Mouse (Mus musculus) neural tube, embryonic 15.5 days (tissue): ENCODE measurements around the gene Tbc1d1. TPM values are rescaled to one million over a fixed set of nuclear protein-coding genes. Genes with fewer than 3 reads are reported as not detected.
A peak's percentile ranks its signal among the peaks of the same experiment; 100 is the strongest.

ENCODE experiments used
- ATAC-seq: fragments of 200-750 bp; cut with Nextera tagmentation; 2 replicates; pipeline ENCODE4 v1.8.0; 2017; ENCODE audit warnings: mild to moderate bottlenecking, moderate TSS enrichment, moderate library complexity; ENCODE audit not compliant: low FRiP score
- H3K27ac ChIP-seq: fragments of 300-500 bp; sonication (generic); replicated peaks from 2 replicates; pipeline ENCODE4 v1.5.1; 2015; ENCODE audit warnings: mild to moderate bottlenecking, inconsistent platforms
- H3K27me3 ChIP-seq: fragments of 300-500 bp; sonication (generic); replicated peaks from 2 replicates; pipeline ENCODE4 v1.6.1; 2015; ENCODE audit warnings: inconsistent platforms
- H3K36me3 ChIP-seq: fragments of 300-500 bp; sonication (generic); 2 replicates; pipeline ENCODE4 v1.6.1; 2015; ENCODE audit warnings: inconsistent platforms
- H3K4me1 ChIP-seq: fragments of 300-500 bp; sonication (generic); 2 replicates; pipeline ENCODE4 v1.6.1; 2015; ENCODE audit warnings: inconsistent platforms
- H3K4me2 ChIP-seq: fragments of 300-500 bp; sonication (generic); 2 replicates; pipeline ENCODE4 v1.6.1; 2015; ENCODE audit warnings: inconsistent platforms, mild to moderate bottlenecking, moderate library complexity
- H3K4me3 ChIP-seq: fragments of 300-500 bp; sonication (generic); replicated peaks from 2 replicates; pipeline ENCODE4 v1.5.1; 2015; ENCODE audit warnings: mild to moderate bottlenecking, inconsistent platforms
- H3K9ac ChIP-seq: fragments of 300-500 bp; sonication (generic); replicated peaks from 2 replicates; pipeline ENCODE4 v1.6.1; 2015; ENCODE audit warnings: mild to moderate bottlenecking, inconsistent platforms
- H3K9me3 ChIP-seq: fragments of 300-500 bp; sonication (generic); replicated peaks from 2 replicates; pipeline ENCODE4 v1.6.1; 2016; ENCODE audit warnings: inconsistent platforms
- WGBS: fragments of 180-500 bp; shearing (Covaris S2); methylation state at CpG from one replicate; pipeline ENCODE4 v1.1.7; 2015; ENCODE audit warnings: mixed read lengths; 5-methylcytosine and 5-hydroxymethylcytosine counted together
- polyA plus RNA-seq: library from polyadenylated mRNA; unstranded; fragments of >200 nt; fragmentation: Nextera tagmentation; extraction: Ambion mirVana; gene quantifications from 2 replicates; pipeline ENCODE4 v1.2.1, GENCODE M21; 2015

The Tbc1d1 gene
- polyA plus RNA-seq, 1 experiment from 2014 or later = 13.5 TPM

DNA sequence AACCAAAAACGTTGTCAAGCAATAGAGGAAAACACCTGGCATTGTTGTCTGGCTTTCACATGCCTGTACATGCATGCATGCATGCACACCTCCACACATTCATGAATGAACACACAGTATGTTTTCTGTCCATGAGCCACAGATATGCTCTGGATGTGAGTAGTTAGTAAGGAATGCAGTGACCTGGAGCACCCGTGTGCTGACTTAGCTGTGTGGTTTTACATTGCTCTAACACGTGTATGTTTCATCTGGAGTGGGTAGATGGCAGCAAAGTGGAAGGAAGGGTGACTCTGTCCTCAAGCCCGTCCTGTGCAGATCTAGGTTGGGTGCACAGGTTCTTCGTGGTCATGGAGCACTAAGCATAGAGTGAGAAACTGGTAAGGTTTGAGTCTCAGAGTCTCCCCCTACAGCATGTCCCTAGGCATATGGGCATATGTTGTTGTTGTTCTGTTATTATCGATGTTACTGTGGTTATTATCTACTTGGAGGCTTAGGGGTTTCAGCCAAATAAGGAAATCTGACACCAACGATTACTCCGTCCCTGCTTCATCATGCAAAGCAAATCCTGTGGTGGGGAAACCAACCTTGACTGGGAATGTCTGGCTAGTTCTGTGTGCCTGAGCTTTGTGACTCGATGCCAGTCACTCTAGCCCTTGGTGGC, 86.8 kb downstream of the Tbc1d1 start:
- H3K27me3 ChIP-seq = no peaks in the 10 kb centered on the region
- H3K9me3 ChIP-seq = no peaks in the 10 kb centered on the region
- H3K4me3 ChIP-seq = no peak overlapping the region
- no peak overlapping the region for H3K27ac ChIP-seq
- no peak overlapping the region for H3K4me2 ChIP-seq
- H3K9ac ChIP-seq = no peak overlapping the region
- WGBS = 74% methylated on average over 9 of the region's 9 CpGs
- ATAC-seq = no peak
- H3K36me3 ChIP-seq = no peaks in the 10 kb centered on the region
- H3K4me1 ChIP-seq = 0 out of 2 replicates have a peak, but pooled peaks cover 5% of the 10 kb centered on the region

DNA sequence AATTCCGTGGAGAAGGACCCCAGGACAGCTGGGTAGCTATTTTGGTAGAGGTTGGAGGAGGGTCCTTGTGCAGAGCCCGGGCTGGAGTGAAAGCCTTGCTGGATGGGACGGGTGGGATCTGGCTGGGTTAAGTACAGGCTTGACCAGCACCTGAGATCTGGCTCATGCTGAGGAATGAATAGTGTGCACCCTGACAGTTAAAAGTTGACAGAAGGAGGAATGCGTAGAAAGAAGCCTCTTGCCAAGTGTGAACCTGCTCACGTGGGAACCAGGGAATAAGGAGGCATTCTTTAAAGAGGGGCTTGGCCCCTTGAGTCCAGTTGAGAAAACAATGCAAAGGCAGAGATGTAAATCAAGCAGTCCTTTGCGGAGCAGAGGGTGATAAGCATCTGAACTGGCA, 87.6 kb downstream of the Tbc1d1 start:
- Histone ChIP-seq H3K36me3 (no peaks in the 10 kb centered on the region), H3K27ac (no peak overlapping the region), H3K27me3 (no peaks in the 10 kb centered on the region), H3K4me1 (0 out of 2 replicates have a peak, but pooled peaks cover 5% of the 10 kb centered on the region), H3K9ac (no peak overlapping the region), H3K4me3 (no peak overlapping the region), H3K9me3 (no peaks in the 10 kb centered on the region), H3K4me2 (no peak overlapping the region)
- ATAC-seq = no peak
- WGBS = 44% methylated on average over 6 of the region's 6 CpGs

DNA sequence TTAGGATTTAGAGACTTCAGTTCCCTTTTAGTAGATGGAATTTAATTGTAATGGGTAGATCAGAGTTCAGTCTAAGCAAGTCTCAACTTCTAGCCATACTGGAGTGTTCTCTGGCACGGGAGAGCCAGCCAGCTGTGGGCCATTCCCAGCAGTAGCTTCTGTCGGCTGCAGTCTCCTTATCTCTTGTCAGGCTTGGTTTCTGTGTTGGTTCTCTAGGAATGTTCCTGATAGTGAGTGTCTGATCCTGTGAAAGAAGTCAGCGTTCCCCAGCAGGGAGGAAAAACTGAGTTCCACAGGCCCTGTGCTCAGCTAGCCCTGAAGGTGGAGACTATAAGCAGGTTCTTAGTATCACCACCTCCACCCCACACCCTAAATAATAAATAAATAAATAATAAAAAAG, 88.2 kb downstream of the Tbc1d1 start:
- WGBS = 60% methylated on average over 3 of the region's 3 CpGs
- Histone ChIP-seq H3K4me2 (no peak overlapping the region), H3K4me3 (no peak overlapping the region), H3K9me3 (no peaks in the 10 kb centered on the region), H3K27ac (no peak overlapping the region), H3K4me1 (0 out of 2 replicates have a peak, but pooled peaks cover 5% of the 10 kb centered on the region), H3K27me3 (no peaks in the 10 kb centered on the region), H3K9ac (no peak overlapping the region), H3K36me3 (no peaks in the 10 kb centered on the region)
- ATAC-seq = no peak

DNA sequence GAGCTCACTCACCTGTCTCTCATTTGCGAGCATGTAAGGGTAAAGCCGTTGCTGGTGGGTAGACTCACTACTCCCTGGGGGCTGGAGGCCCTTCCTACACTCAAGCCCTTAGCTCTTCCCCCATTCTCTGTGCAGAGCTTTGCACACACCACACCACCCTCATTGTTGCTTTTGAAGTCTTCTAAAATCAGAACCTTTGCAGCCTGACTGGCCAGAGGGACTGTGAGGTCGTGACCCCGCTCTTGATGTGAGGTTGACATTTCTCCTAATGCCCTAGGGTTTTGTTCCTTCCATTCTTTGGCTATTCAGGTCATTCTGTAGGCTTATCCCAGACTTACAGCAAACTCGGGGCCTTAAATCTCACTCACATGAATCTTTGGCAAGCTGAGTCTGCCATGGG, 88.6 kb downstream of the Tbc1d1 start:
- Histone ChIP-seq H3K4me1 (0 out of 2 replicates have a peak, but pooled peaks cover 5% of the 10 kb centered on the region), H3K36me3 (no peaks in the 10 kb centered on the region), H3K27me3 (no peaks in the 10 kb centered on the region), H3K9me3 (no peaks in the 10 kb centered on the region), H3K4me3 (no peak overlapping the region), H3K9ac (no peak overlapping the region), H3K27ac (no peak overlapping the region), H3K4me2 (no peak overlapping the region)
- 57% methylated on average over 5 of the region's 5 CpGs for WGBS
- no peak for ATAC-seq

DNA sequence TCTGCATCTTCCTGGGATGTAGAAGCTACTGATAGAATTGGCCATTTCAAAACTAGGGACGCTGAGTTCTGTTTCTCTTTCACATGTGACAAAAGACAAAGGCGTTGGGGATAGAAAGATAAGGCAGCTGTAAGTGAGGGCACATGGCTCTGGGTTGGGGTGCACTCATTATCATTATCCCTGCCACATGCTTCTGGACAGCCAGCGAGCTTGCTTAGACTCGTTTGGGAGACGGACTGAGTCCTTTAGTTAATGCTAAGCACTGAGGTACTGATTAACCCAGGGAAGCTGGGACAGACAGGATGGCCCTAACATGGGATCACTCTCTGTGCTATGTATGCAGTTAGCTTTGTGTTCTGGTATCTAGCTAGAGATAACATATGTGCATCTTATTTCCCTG, 95.3 kb downstream of the Tbc1d1 start:
- Histone ChIP-seq H3K9me3 (no peaks in the 10 kb centered on the region), H3K4me3 (no peak overlapping the region), H3K27me3 (no peaks in the 10 kb centered on the region), H3K4me1 (no peaks in the 10 kb centered on the region), H3K9ac (no peak overlapping the region), H3K27ac (no peak overlapping the region), H3K4me2 (no peak overlapping the region), H3K36me3 (no peaks in the 10 kb centered on the region)
- 62% methylated on average over 5 of the region's 5 CpGs for WGBS
- ATAC-seq = no peak

DNA sequence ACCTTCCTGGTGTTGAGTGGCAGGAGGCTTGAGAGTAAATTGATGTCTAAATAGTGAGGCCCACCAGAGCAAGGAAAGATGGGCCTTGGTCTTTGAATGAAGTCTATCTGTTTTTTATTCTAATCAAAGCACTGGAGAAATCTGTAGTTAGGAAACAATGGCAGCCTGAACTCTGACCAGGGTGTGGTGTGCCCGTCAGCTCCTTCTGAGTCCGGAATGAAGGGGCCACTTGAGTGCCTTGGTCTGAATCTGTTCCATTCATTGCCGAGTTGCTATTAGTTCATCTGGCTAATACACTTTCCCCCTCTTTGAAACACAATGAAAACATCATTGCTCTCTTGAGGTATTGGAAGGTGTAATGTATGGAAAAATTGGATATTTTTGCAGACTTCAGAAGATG, 98.2 kb downstream of the Tbc1d1 start:
- ATAC-seq = no peak
- Histone ChIP-seq H3K36me3 (no peaks in the 10 kb centered on the region), H3K9ac (no peak overlapping the region), H3K27me3 (no peaks in the 10 kb centered on the region), H3K4me1 (no peaks in the 10 kb centered on the region), H3K4me3 (no peak overlapping the region), H3K4me2 (no peak overlapping the region), H3K27ac (no peak overlapping the region), H3K9me3 (no peaks in the 10 kb centered on the region)
- 44% methylated on average over 3 of the region's 3 CpGs for WGBS

DNA sequence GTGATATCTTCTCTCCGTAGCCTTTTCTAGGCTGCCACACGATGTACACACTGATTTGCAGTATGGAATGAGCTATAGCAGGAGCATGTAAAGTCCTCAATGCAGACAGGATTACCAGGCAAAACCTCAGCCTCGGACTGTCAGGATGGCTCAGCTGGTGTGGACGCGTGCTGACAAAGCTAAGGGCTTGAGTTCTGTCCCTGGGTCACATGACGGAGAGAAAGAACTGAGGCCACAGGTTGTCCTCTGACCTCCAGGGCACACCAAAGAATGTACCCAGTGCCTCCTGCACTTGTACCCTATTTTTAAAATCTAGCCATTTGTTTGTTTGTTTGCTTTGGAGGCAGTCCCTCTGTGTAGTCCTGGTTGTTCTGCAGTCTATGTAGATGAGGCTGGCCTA, 98.9 kb downstream of the Tbc1d1 start:
- Histone ChIP-seq H3K4me1 (no peaks in the 10 kb centered on the region), H3K9me3 (no peaks in the 10 kb centered on the region), H3K9ac (no peak overlapping the region), H3K27ac (no peak overlapping the region), H3K27me3 (no peaks in the 10 kb centered on the region), H3K4me3 (no peak overlapping the region), H3K36me3 (no peaks in the 10 kb centered on the region), H3K4me2 (no peak overlapping the region)
- 39% methylated on average over 6 of the region's 6 CpGs for WGBS
- ATAC-seq = no peak

DNA sequence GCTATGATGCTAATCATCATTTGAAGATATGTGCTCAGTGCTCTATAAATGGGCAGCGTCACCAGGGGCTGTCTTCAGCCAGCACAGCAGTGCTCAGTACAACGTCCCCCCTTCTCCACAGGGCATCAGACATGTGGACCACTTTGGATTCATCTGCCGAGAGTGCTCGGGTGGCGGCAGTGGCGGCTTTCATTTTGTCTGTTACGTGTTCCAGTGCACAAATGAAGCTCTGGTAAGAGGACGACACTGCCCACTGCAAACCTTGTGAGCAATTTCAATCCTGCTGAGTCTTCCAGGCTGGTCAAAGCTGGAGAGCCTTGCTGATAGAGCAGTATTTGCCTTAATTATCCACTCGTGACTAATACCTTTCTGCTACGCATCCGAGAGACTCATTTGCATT, 107.2 kb downstream of the Tbc1d1 start:
- Histone ChIP-seq H3K27me3 (no peaks in the 10 kb centered on the region), H3K4me2 (peak overlapping the region; percentile 27), H3K27ac (peak overlapping the region; percentile 58), H3K9ac (peak overlapping the region; percentile 28; the same call in 1 of the 2 replicates), H3K36me3 (no peaks in the 10 kb centered on the region), H3K4me3 (no peak overlapping the region), H3K9me3 (no peaks in the 10 kb centered on the region), H3K4me1 (peaks cover 11% of the 10 kb centered on the region)
- WGBS = 50% methylated on average over 11 of the region's 11 CpGs
- ATAC-seq = peak; percentile 25; the same call in 1 of the 2 replicates

DNA sequence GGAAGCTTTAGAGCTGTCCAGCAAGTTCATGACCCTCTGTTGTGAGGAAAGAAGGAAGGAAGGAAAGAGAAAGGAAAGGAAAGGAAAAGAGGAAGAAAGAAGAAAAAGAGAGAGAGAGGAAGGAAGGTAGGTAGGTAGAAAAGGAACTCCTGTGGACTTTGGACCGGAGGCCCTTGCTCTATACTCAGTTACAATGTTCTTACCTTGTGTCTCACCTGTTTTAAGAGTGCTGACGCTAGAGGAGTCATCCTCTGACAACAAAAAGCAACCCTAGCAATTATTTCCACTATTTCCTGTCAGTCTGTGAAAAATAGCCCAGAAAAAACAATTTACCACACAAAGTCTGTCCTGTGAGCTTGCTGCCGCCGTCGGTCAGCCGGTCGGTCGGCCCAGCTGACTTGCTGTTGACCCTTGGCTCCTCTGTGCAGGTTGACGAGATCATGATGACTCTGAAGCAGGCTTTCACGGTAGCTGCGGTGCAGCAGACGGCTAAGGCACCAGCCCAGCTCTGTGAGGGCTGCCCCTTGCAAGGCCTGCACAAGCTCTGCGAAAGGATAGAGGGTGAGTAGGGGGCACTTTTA, 107.9 kb downstream of the Tbc1d1 start:
- Histone ChIP-seq H3K4me3 (no peak overlapping the region), H3K4me2 (0 out of 2 replicates have a peak overlapping the region, but pooled peaks have one; percentile 27), H3K27ac (0 out of 2 replicates have a peak overlapping the region, but pooled peaks have one; percentile 58), H3K9ac (no peak overlapping the region), H3K9me3 (no peaks in the 10 kb centered on the region), H3K4me1 (peaks cover 11% of the 10 kb centered on the region), H3K27me3 (no peaks in the 10 kb centered on the region), H3K36me3 (no peaks in the 10 kb centered on the region)
- ATAC-seq = no peak; the same call in 1 of the 2 replicates
- WGBS = 79% methylated on average over 13 of the region's 13 CpGs

DNA sequence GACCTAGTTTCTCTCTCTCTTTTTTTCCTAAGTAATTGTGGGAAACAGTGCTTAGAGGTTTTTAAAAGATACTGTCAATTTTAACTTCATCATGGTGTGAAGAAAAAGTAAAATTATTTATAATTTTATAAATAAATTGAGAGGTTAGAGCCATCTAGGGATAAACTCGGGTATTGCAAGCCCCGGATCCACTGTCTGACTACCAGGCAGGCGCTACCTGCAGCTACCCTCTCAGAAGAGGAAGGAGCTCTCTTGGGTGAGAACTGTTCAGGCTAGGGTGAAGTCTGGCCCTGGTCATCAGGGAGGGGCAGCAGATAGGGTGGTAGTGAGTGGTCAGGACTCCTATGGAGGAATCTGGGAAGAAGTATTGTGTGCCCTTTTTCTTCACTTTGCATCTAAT, 109.0 kb downstream of the Tbc1d1 start:
- Histone ChIP-seq H3K27ac (no peak overlapping the region), H3K9ac (no peak overlapping the region), H3K9me3 (no peaks in the 10 kb centered on the region), H3K4me2 (no peak overlapping the region), H3K36me3 (no peaks in the 10 kb centered on the region), H3K4me1 (peaks cover 16% of the 10 kb centered on the region), H3K27me3 (no peaks in the 10 kb centered on the region), H3K4me3 (no peak overlapping the region)
- 28% methylated on average over 3 of the region's 3 CpGs for WGBS
- ATAC-seq = no peak

DNA sequence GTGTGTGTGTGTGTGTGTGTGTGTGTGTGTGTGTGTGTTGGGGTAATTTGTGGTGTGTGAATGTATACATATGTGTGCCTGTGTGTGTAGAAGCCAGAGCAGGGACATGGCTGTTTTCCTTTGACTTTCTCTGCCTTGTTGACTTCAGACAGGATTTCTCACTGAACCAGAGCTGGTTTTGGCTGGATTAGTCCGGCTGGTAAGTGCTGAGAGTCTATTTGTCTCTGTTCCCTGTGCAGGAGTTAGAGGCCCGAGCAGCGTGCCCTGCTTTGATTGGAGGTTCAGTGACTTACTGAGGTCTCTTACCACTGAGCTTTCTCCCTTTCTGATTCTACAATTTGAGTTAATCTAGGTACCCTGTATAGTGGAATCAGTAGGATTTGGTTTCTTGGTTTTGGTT, 109.8 kb downstream of the Tbc1d1 start:
- H3K9ac ChIP-seq = no peak overlapping the region
- H3K4me2 ChIP-seq = no peak overlapping the region
- H3K4me3 ChIP-seq = no peak overlapping the region
- no peak for ATAC-seq
- H3K27me3 ChIP-seq = no peaks in the 10 kb centered on the region
- H3K4me1 ChIP-seq = peaks cover 16% of the 10 kb centered on the region
- no peaks in the 10 kb centered on the region for H3K9me3 ChIP-seq
- no peaks in the 10 kb centered on the region for H3K36me3 ChIP-seq
- no peak overlapping the region for H3K27ac ChIP-seq
- WGBS = 86% methylated on average over 3 of the region's 3 CpGs

DNA sequence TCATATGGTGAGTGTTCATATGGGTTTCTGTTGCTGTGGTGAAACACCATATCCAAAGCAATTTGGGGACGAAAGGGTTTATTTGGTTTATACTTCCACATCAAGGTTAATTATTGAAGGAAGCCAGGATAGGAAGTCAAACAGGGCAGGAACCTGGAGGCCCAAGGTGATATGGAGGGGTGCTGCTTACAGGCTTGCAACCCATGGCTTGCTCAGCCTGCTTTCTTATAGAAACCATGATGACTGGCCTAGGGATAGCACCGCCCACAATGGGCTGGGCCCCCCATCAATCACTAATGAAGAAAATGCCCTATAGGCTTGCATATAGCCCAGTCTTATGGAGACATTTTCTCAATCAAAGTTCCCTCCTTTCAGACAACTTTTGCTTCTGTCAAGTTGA, 110.4 kb downstream of the Tbc1d1 start:
- no peak overlapping the region for H3K27ac ChIP-seq
- peaks cover 5% of the 10 kb centered on the region; the same call in 1 of the 2 replicates for H3K36me3 ChIP-seq
- ATAC-seq = no peak
- H3K9ac ChIP-seq = no peak overlapping the region
- no peaks in the 10 kb centered on the region for H3K9me3 ChIP-seq
- peaks cover 16% of the 10 kb centered on the region for H3K4me1 ChIP-seq
- no peaks in the 10 kb centered on the region for H3K27me3 ChIP-seq
- WGBS = 100% methylated on average over 2 of the region's 2 CpGs
- no peak overlapping the region for H3K4me3 ChIP-seq
- H3K4me2 ChIP-seq = no peak overlapping the region
